Mouse (Mus musculus) erythroblast, embryonic 14.5 days (primary cell): ENCODE results near the gene Rplp0.

Source experiments
- GATA1 ChIP-seq: IDR thresholded peaks from 2 replicates; pipeline ENCODE4 v1.6.1; 2012; ENCODE audit warnings: low read length, inconsistent platforms, mixed read lengths
- TAL1 ChIP-seq: IDR thresholded peaks from 3 replicates; pipeline ENCODE4 v1.6.1; 2012; ENCODE audit warnings: low read length, inconsistent platforms, mixed read lengths

- no peak for TF ChIP-seq TAL1
- no peak for TF ChIP-seq GATA1
Observed at GRCm38 (mm10) chr5:115534856-115535255, 24.4 kb upstream of the Rplp0 start.
